Mouse (Mus musculus) cortical plate, adult 2 months (tissue): ENCODE measurements around the gene Ralgapa2. TPM values are rescaled to one million over a fixed set of nuclear protein-coding genes. Genes with fewer than 3 reads are reported as not detected.

ENCODE experiments used
- H3K27ac ChIP-seq: fragments of 200-500 bp; 2 replicates; pipeline ENCODE4 v1.5.1; 2012; ENCODE audit warnings: low read length, control low read depth, inconsistent platforms; ENCODE audit not compliant: insufficient read depth
- H3K4me1 ChIP-seq: fragments of 200-500 bp; 2 replicates; pipeline ENCODE4 v1.6.1; 2011; ENCODE audit warnings: low read length; ENCODE audit not compliant: control insufficient read depth, insufficient read depth
- H3K4me3 ChIP-seq: fragments of 200-500 bp; 2 replicates; pipeline ENCODE4 v1.5.1; 2011; ENCODE audit warnings: mild to moderate bottlenecking, low read length, control low read depth; ENCODE audit not compliant: insufficient read depth
- CTCF ChIP-seq: fragments of 200-500 bp; IDR thresholded peaks from 2 replicates; pipeline ENCODE4 v1.5.1; 2011; ENCODE audit warnings: mild to moderate bottlenecking, control low read depth, low read length; ENCODE audit not compliant: insufficient read depth; ENCODE audit errors: extremely low read depth
- POLR2A ChIP-seq: fragments of 200-500 bp; IDR thresholded peaks from 2 replicates; pipeline ENCODE4 v1.6.1; 2011; ENCODE audit warnings: mild to moderate bottlenecking, low read length, control low read depth; ENCODE audit not compliant: insufficient read depth; ENCODE audit errors: extremely low read depth
- polyA plus RNA-seq: library from polyadenylated mRNA; depleted of rRNA; stranded (reverse); fragments of >200 nt; gene quantifications from 2 replicates; pipeline ENCODE4 v1.2.3, GENCODE M21; 2012

The Ralgapa2 gene
- polyA plus RNA-seq, 1 experiment, result 9.9 TPM

- TF ChIP-seq CTCF, result no peak
- TF ChIP-seq POLR2A, result no peak
- H3K27ac ChIP-seq, result no peak overlapping the region
Observed at GRCm38 (mm10) chr2:146376293-146376692, 135.9 kb downstream of the Ralgapa2 start.

GRCm38 (mm10) chr2:146366098-146366497 is 146.0 kb downstream of the Ralgapa2 start:
- Histone ChIP-seq H3K4me3 (no peak overlapping the region), H3K27ac (no peak overlapping the region), H3K4me1 (no peaks in the 10 kb centered on the region; the same call in 1 of the 2 replicates)
- TF ChIP-seq POLR2A, result no peak
- TF ChIP-seq CTCF, result no peak

More at GRCm38 (mm10) chr2:146376293-146376692, 135.9 kb downstream of the Ralgapa2 start:
- Histone ChIP-seq H3K4me1 (no peaks in the 10 kb centered on the region), H3K4me3 (no peak overlapping the region)

GRCm38 (mm10) chr2:146365368-146365983 is 146.7 kb downstream of the Ralgapa2 start:
- TF ChIP-seq CTCF (no peak), POLR2A (no peak)
- Histone ChIP-seq H3K4me3 (no peak overlapping the region), H3K4me1 (no peaks in the 10 kb centered on the region; the same call in 1 of the 2 replicates), H3K27ac (no peak overlapping the region)

- TF ChIP-seq POLR2A (no peak), CTCF (no peak)
- no peak overlapping the region for H3K27ac ChIP-seq
Observed at GRCm38 (mm10) chr2:146363483-146363882, 148.7 kb downstream of the Ralgapa2 start.

GRCm38 (mm10) chr2:146362932-146363331 is 149.2 kb downstream of the Ralgapa2 start:
- H3K27ac ChIP-seq, result no peak overlapping the region
- no peaks in the 10 kb centered on the region; the same call in none of the 2 replicates for H3K4me1 ChIP-seq
- H3K4me3 ChIP-seq, result no peak overlapping the region
- TF ChIP-seq CTCF (no peak), POLR2A (no peak)

More at GRCm38 (mm10) chr2:146363483-146363882, 148.7 kb downstream of the Ralgapa2 start:
- Histone ChIP-seq H3K4me3 (no peak overlapping the region), H3K4me1 (no peaks in the 10 kb centered on the region; the same call in none of the 2 replicates)

GRCm38 (mm10) chr2:146361969-146362368 is 150.2 kb downstream of the Ralgapa2 start:
- Histone ChIP-seq H3K27ac (no peak overlapping the region), H3K4me1 (no peaks in the 10 kb centered on the region; the same call in none of the 2 replicates), H3K4me3 (no peak overlapping the region)
- TF ChIP-seq CTCF (no peak), POLR2A (no peak)

GRCm38 (mm10) chr2:146361076-146361475 is 151.1 kb downstream of the Ralgapa2 start:
- no peaks in the 10 kb centered on the region; the same call in none of the 2 replicates for H3K4me1 ChIP-seq
- TF ChIP-seq POLR2A (no peak), CTCF (no peak)
- H3K27ac ChIP-seq, result no peak overlapping the region
- no peak overlapping the region for H3K4me3 ChIP-seq

- no peak for TF ChIP-seq POLR2A
- no peak for TF ChIP-seq CTCF
- Histone ChIP-seq H3K4me3 (no peak overlapping the region), H3K27ac (no peak overlapping the region), H3K4me1 (no peaks in the 10 kb centered on the region; the same call in none of the 2 replicates)
Observed at GRCm38 (mm10) chr2:146359676-146360075, 152.5 kb downstream of the Ralgapa2 start.

- no peak overlapping the region for H3K27ac ChIP-seq
- TF ChIP-seq CTCF (no peak), POLR2A (no peak)
- no peak overlapping the region for H3K4me3 ChIP-seq
- H3K4me1 ChIP-seq, result no peaks in the 10 kb centered on the region; the same call in 1 of the 2 replicates
Observed at GRCm38 (mm10) chr2:146356524-146356923, 155.6 kb downstream of the Ralgapa2 start.

- Histone ChIP-seq H3K27ac (no peak overlapping the region), H3K4me3 (no peak overlapping the region), H3K4me1 (no peaks in the 10 kb centered on the region; the same call in none of the 2 replicates)
- TF ChIP-seq POLR2A, result no peak
- no peak for TF ChIP-seq CTCF
Observed at GRCm38 (mm10) chr2:146350230-146350629, 161.9 kb downstream of the Ralgapa2 start.
